In the genomic region with DNA sequence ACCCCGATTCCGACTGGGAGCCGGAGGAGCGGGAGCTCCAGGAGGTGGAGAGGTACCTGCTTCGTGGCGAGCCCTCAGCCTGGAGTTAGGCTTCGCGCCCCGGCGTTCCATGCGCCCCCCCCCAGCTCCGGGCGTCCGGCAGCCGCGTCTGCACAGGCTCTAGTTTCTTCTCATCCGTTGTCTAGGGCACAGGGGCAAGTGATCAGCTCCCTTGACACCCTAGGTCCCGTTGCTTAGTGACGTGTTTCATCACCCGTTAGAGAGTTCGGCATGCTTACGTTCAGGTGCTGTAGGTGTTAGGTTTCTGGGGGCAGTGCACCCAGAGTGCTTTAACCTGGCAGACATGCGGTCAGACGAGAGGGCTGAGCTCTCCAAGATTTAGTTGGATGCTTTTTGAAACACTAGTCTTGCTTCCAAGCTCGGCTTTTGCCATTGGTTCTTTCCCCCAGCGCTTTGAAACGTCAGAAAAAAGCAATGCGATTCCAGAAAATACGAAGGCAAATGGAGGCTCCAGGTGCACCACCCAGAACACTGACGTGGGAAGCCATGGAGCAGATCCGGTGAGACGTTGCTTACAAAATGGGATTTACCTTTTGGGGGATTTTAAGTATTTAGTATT, we compare ENCODE assay signal across 9 mouse cellular contexts. TPM values are rescaled to one million over a fixed set of nuclear protein-coding genes. Genes with fewer than 3 reads are reported as not detected.
A peak's percentile ranks its signal among the peaks of the same experiment; 100 is the strongest.
DNase-seq lines count a peak whose midpoint lies in the region; ATAC-seq and TF ChIP-seq lines count a peak whose summit lies in the region.
"Had no signal": no experiment of that assay in that cellular context is flagged by ENCODE, and none has a peak within 500 bp of the region (broad histone marks: within the 10 kb centered on the region; RNA-seq: fewer than 3 reads in every experiment).

No protein-coding gene starts in this region.

- peak overlapping the region; percentile 72 for H3K9ac ChIP-seq in kidney, postnatal 0 days (ENCODE audit: low read depth, low read length)

- H3K4me1 ChIP-seq in kidney, postnatal 0 days (replicated peaks; ENCODE audit: insufficient read depth, low read length): 0 out of 2 replicates have a peak, but pooled peaks cover 5% of the 10 kb centered on the region
- peaks cover 18% of the 10 kb centered on the region for H3K4me1 ChIP-seq in limb, embryonic 10.5 days

- DNase-seq in kidney, postnatal 0 days (ENCODE audit: low spot score): peak; percentile 38
- DNase-seq in kidney, adult 18-20 months: no peak
- no peak for DNase-seq in Patski (ENCODE audit: low read depth, low spot score)
- no peak for DNase-seq in limb, embryonic 10.5 days (ENCODE audit: low spot score)
- DNase-seq in natural killer cell, adult 2 months (ENCODE audit: low spot score in 2 of 2): peak; percentile 44 to 59
- no peak for DNase-seq in gastrocnemius, postnatal 25 days
- no peak for DNase-seq in cerebellum, adult 9-11 months

- CTCF ChIA-PET in Patski (lab: Charles Lee): interaction anchor here (1.0 to 1.5 kb wide), 5 partner anchors 15 to 145 kb away, joined by 3 to 7 read pairs (median 3); a partner anchor contains a TSS

- in situ Hi-C loops in Patski (cut with MboI; ENCODE audit: low pct_unique_long_range_greater_than_20kb): no loop called here

- peak overlapping the region; percentile 74 for H3K4me3 ChIP-seq in kidney, postnatal 0 days (replicated peaks; ENCODE audit: low read depth, low read length)
- H3K4me3 ChIP-seq in limb, embryonic 10.5 days: peak overlapping the region; percentile 96

- POLR2A ChIA-PET in Patski (lab: Charles Lee): interaction anchor here (0.7 to 1.5 kb wide), 6 partner anchors 9 to 63 kb away, joined by 3 read pairs; no protein-coding TSS in a partner anchor

- no peaks in the 10 kb centered on the region for H3K9me3 ChIP-seq in kidney, postnatal 0 days (replicated peaks; ENCODE audit: low read length)
- H3K9me3 ChIP-seq in limb, embryonic 10.5 days (replicated peaks): no peaks in the 10 kb centered on the region

- peaks cover 21% of the 10 kb centered on the region for H3K36me3 ChIP-seq in kidney, postnatal 0 days (ENCODE audit: insufficient read depth, low read length)
- H3K36me3 ChIP-seq in limb, embryonic 10.5 days: peaks cover 35% of the 10 kb centered on the region

- H3K27me3 ChIP-seq in kidney, postnatal 0 days (ENCODE audit: insufficient read depth, low read length): no peaks in the 10 kb centered on the region
- H3K27me3 ChIP-seq in Patski: no peaks in the 10 kb centered on the region
- H3K27me3 ChIP-seq in limb, embryonic 10.5 days (ENCODE audit: low read depth, poor library complexity, severe bottlenecking): no peaks in the 10 kb centered on the region

- WGBS in kidney, postnatal 0 days: under 1% methylated on average over 32 of the region's 32 CpGs
- under 1% methylated on average over 32 of the region's 32 CpGs for WGBS in limb, embryonic 10.5 days

- no peak for TF ChIP-seq CTCF in kidney, postnatal 0 days (IDR thresholded peaks at IDR 0.05; ENCODE audit: low read depth)
- no peak for TF ChIP-seq CTCF in Patski (IDR thresholded peaks at IDR 0.05)

- peak; percentile 60 for ATAC-seq in kidney, postnatal 0 days (replicated peaks; ENCODE audit: low FRiP score, low read depth)
- ATAC-seq in Patski: peak; percentile 17
- ATAC-seq in erythroid progenitor cell, adult 5-6 weeks (replicated peaks; ENCODE audit: low FRiP score, poor library complexity, severe bottlenecking): peak; percentile 39

- peak overlapping the region; percentile 80 for H3K27ac ChIP-seq in kidney, postnatal 0 days
- peak overlapping the region; percentile 91 for H3K27ac ChIP-seq in limb, embryonic 10.5 days

- H3K4me2 ChIP-seq in kidney, postnatal 0 days (ENCODE audit: low read length): peak overlapping the region; percentile 77

RNA-seq across cellular contexts. Expression of a gene that starts 0.5 kb away (rescaled TPM):
- polyA plus RNA-seq in kidney, postnatal 0 days (2015; fragmentation: Nextera tagmentation; extraction: Ambion mirVana): 48.9 and 50.6 TPM in 2 replicates
- polyA plus RNA-seq in Patski (2021): 37.2 TPM
- total RNA-seq in erythroid progenitor cell, adult 5-6 weeks (2015; ENCODE audit: low replicate concordance): 28.8 and 31.9 TPM in 2 replicates
- 10.1 and 18.8 TPM in 2 replicates for total RNA-seq in erythroid progenitor cell, adult 5-6 weeks (2017; ENCODE audit: low replicate concordance)
- 42.5 and 45.7 TPM in 2 replicates for polyA plus RNA-seq in limb, embryonic 10.5 days (2016; fragmentation: Nextera tagmentation; extraction: Ambion mirVana)
- total RNA-seq in gastrocnemius, postnatal 25 days (2021): 10 to 100 TPM; 20.4 to 22.4 TPM

RNA-seq across cellular contexts. Expression of a gene that starts 8.0 kb away (rescaled TPM):
- 4.9 and 5.7 TPM in 2 replicates for polyA plus RNA-seq in kidney, postnatal 0 days (2015; fragmentation: Nextera tagmentation; extraction: Ambion mirVana)
- polyA plus RNA-seq in Patski (2021): 24.6 TPM
- 23.4 and 28.5 TPM in 2 replicates for total RNA-seq in erythroid progenitor cell, adult 5-6 weeks (2015; ENCODE audit: low replicate concordance)
- total RNA-seq in erythroid progenitor cell, adult 5-6 weeks (2017; ENCODE audit: low replicate concordance): 4.9 and 27.5 TPM in 2 replicates
- 15.2 and 17.9 TPM in 2 replicates for polyA plus RNA-seq in limb, embryonic 10.5 days (2016; fragmentation: Nextera tagmentation; extraction: Ambion mirVana)
- 1 to 10 TPM; 2.9 to 3.7 TPM for total RNA-seq in gastrocnemius, postnatal 25 days (2021)

RNA-seq across cellular contexts. Expression of a gene that starts 15.3 kb away (rescaled TPM):
- polyA plus RNA-seq in kidney, postnatal 0 days (2015; fragmentation: Nextera tagmentation; extraction: Ambion mirVana): 1.0 and 1.1 TPM in 2 replicates
- polyA plus RNA-seq in Patski (2021): 0.73 TPM
- total RNA-seq in erythroid progenitor cell, adult 5-6 weeks (2015; ENCODE audit: low replicate concordance): 2.9 TPM in 1 of 2 replicates, not detected in the other
- not detected in 2 replicates for total RNA-seq in erythroid progenitor cell, adult 5-6 weeks (2017; ENCODE audit: low replicate concordance)
- 0.50 and 0.61 TPM in 2 replicates for polyA plus RNA-seq in limb, embryonic 10.5 days (2016; fragmentation: Nextera tagmentation; extraction: Ambion mirVana)
- not detected for total RNA-seq in gastrocnemius, postnatal 25 days (2021)
- total RNA-seq: common myeloid progenitor, adult 5-6 weeks had no signal

RNA-seq across cellular contexts. Expression of a gene that starts 28.8 kb away (rescaled TPM):
- 2.1 and 2.9 TPM in 2 replicates for polyA plus RNA-seq in kidney, postnatal 0 days (2015; fragmentation: Nextera tagmentation; extraction: Ambion mirVana)
- 4.0 TPM for polyA plus RNA-seq in Patski (2021)
- 1.3 and 5.4 TPM in 2 replicates for total RNA-seq in erythroid progenitor cell, adult 5-6 weeks (2015; ENCODE audit: low replicate concordance)
- total RNA-seq in erythroid progenitor cell, adult 5-6 weeks (2017; ENCODE audit: low replicate concordance): 0.08 and 0.64 TPM in 2 replicates
- 7.2 and 7.5 TPM in 2 replicates for polyA plus RNA-seq in limb, embryonic 10.5 days (2016; fragmentation: Nextera tagmentation; extraction: Ambion mirVana)
- total RNA-seq in gastrocnemius, postnatal 25 days (2021): under 1 TPM; 0.77 to 0.91 TPM

RNA-seq across cellular contexts. Expression of a gene that starts 28.9 kb away (rescaled TPM):
- polyA plus RNA-seq in kidney, postnatal 0 days (2015; fragmentation: Nextera tagmentation; extraction: Ambion mirVana): 165 and 188 TPM in 2 replicates
- polyA plus RNA-seq in Patski (2021): 120 TPM
- 69.2 and 73.8 TPM in 2 replicates for total RNA-seq in erythroid progenitor cell, adult 5-6 weeks (2015; ENCODE audit: low replicate concordance)
- 70.2 and 70.4 TPM in 2 replicates for total RNA-seq in erythroid progenitor cell, adult 5-6 weeks (2017; ENCODE audit: low replicate concordance)
- polyA plus RNA-seq in limb, embryonic 10.5 days (2016; fragmentation: Nextera tagmentation; extraction: Ambion mirVana): 68.6 and 75.3 TPM in 2 replicates
- 1 to 10 TPM; 5.8 to 8.5 TPM for total RNA-seq in gastrocnemius, postnatal 25 days (2021)

Comparison
In these comparisons a context has a peak if more than half of its experiments do, and no peak if none do; other contexts are left out.
1. DNase-seq: peak in kidney, postnatal 0 days (single experiment) and natural killer cell, adult 2 months (2 of 2); none in kidney, adult 18-20 months (single experiment), Patski (single experiment), limb, embryonic 10.5 days (single experiment), gastrocnemius, postnatal 25 days (single experiment) and cerebellum, adult 9-11 months (single experiment).
2. Peak in every context shown above with its lines, with median percentiles within 50 percentile points of each other: ATAC-seq.